Mouse (Mus musculus) neural tube, embryonic 13.5 days (tissue): ENCODE measurements around the gene Msx3. TPM values are rescaled to one million over a fixed set of nuclear protein-coding genes. Genes with fewer than 3 reads are reported as not detected.

Experiments
- ATAC-seq: fragments of 200-750 bp; cut with Nextera tagmentation; 2 replicates; pipeline ENCODE4 v1.8.0; 2017; ENCODE audit warnings: low read depth, mild to moderate bottlenecking, moderate TSS enrichment, moderate library complexity
- H3K27ac ChIP-seq: fragments of 300-500 bp; sonication (generic); replicated peaks from 2 replicates; pipeline ENCODE4 v1.5.1; 2015; ENCODE audit warnings: moderate library complexity, mild to moderate bottlenecking, inconsistent platforms
- H3K27me3 ChIP-seq: fragments of 300-500 bp; sonication (generic); 2 replicates; pipeline ENCODE4 v1.6.1; 2015; ENCODE audit warnings: mild to moderate bottlenecking, inconsistent platforms
- H3K36me3 ChIP-seq: fragments of 300-500 bp; sonication (generic); 2 replicates; pipeline ENCODE4 v1.6.1; 2015; ENCODE audit warnings: mild to moderate bottlenecking, inconsistent platforms
- H3K4me1 ChIP-seq: fragments of 300-500 bp; sonication (generic); replicated peaks from 2 replicates; pipeline ENCODE4 v1.6.1; 2015; ENCODE audit warnings: inconsistent platforms
- H3K4me2 ChIP-seq: fragments of 300-500 bp; sonication (generic); 2 replicates; pipeline ENCODE4 v1.6.1; 2015; ENCODE audit warnings: inconsistent platforms, mild to moderate bottlenecking, moderate library complexity
- H3K4me3 ChIP-seq: fragments of 300-500 bp; sonication (generic); 2 replicates; pipeline ENCODE4 v1.5.1; 2015; ENCODE audit warnings: mild to moderate bottlenecking, inconsistent platforms
- H3K9ac ChIP-seq: fragments of 300-500 bp; sonication (generic); 2 replicates; pipeline ENCODE4 v1.6.1; 2015; ENCODE audit warnings: moderate library complexity, mild to moderate bottlenecking, inconsistent platforms
- H3K9me3 ChIP-seq: fragments of 300-500 bp; sonication (generic); 2 replicates; pipeline ENCODE4 v1.6.1; 2016; ENCODE audit warnings: inconsistent platforms
- whole genome bisulfite sequencing: fragments of 180-500 bp; shearing (Covaris S2); methylation state at CpG from one replicate; pipeline ENCODE4 v1.1.7; 2015; 5-methylcytosine and 5-hydroxymethylcytosine counted together
- polyA plus RNA-seq: library from polyadenylated mRNA; unstranded; fragments of >200 nt; fragmentation: Nextera tagmentation; extraction: Ambion mirVana; gene quantifications from 2 replicates; pipeline ENCODE4 v1.2.1, GENCODE M21; 2015

The Msx3 gene
- polyA plus RNA-seq, 1 experiment from 2014 or later = 18.1 TPM

DNA sequence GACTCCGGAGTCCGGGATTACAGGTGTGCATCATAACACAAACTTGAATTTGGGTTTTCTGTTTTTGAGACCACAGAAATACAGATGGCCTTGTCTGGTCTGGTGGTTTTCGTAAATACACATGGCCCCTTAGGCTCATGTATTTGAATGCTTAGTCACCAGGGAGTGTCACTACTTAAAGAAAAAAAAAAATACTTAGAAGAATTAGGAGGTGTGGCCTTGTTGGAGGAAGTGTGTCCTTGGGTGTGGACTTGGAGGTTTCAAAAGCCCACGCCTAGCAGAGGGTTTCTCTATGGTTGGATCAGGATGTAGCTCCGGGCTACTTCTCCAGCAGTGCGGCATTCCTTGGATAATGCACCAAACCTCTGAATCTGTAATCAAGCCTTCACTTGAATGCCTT, 28.8 kb upstream of the Msx3 start:
- peaks cover 10% of the 10 kb centered on the region; the same call in 1 of the 2 replicates for H3K36me3 ChIP-seq
- no peaks in the 10 kb centered on the region for H3K9me3 ChIP-seq
- H3K4me2 ChIP-seq = no peak overlapping the region
- H3K4me1 ChIP-seq = peaks cover 35% of the 10 kb centered on the region
- WGBS = 82% methylated on average over 6 of the region's 6 CpGs
- H3K9ac ChIP-seq = no peak overlapping the region
- no peak overlapping the region for H3K27ac ChIP-seq
- peaks cover 12% of the 10 kb centered on the region for H3K27me3 ChIP-seq
- no peak overlapping the region for H3K4me3 ChIP-seq
- ATAC-seq = no peak

DNA sequence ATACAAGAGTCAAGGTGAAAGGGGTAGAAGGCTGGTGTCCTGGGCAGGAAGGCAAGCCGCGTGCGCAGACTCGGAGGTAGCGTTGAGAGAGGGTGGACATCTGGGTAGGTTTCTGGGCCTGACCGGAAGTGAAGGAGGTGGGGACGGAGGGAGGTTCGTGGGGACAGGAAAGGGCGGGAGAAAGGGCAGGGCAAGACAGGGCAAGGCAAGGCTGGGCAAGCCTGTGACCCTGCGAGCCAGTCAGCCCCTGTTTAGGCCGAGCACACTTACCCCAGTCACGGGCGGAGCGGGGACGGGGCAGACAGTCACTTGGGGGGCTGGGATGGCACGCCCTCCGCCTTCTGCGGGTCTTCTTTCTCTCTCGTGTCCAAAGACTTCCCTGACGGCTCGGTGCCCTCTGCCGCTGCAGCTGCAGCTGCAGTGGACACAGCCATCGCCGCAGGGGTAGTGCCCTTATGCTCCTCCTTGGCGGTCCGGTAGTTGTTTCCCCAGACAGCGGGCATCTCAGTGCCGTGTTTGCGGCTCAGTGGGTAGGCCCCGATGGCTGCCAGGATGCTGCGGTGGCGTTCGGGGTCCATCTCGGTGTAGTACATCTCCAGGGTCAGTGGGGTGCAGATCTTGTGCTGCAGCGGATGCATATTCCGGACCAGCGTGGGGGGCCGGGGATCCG, 21.3 kb upstream of the Msx3 start:
- peak overlapping the region; percentile 38; the same call in 1 of the 2 replicates for H3K9ac ChIP-seq
- 0 out of 2 replicates have a peak, but pooled peaks cover 4% of the 10 kb centered on the region for H3K4me1 ChIP-seq
- peak overlapping the region; percentile 42 for H3K4me2 ChIP-seq
- peaks cover 6% of the 10 kb centered on the region; the same call in 1 of the 2 replicates for H3K27me3 ChIP-seq
- no peak for ATAC-seq
- WGBS = 42% methylated on average over 39 of the region's 39 CpGs
- H3K9me3 ChIP-seq = no peaks in the 10 kb centered on the region
- peaks cover 29% of the 10 kb centered on the region; the same call in 1 of the 2 replicates for H3K36me3 ChIP-seq
- H3K27ac ChIP-seq = no peak overlapping the region
- peak overlapping the region; percentile 17 for H3K4me3 ChIP-seq

- Histone ChIP-seq H3K27me3 (peaks cover 11% of the 10 kb centered on the region; the same call in 1 of the 2 replicates), H3K36me3 (peaks cover 16% of the 10 kb centered on the region; the same call in 1 of the 2 replicates), H3K4me2 (no peak overlapping the region), H3K9ac (no peak overlapping the region), H3K27ac (no peak overlapping the region), H3K4me3 (no peak overlapping the region), H3K4me1 (peaks cover 10% of the 10 kb centered on the region), H3K9me3 (no peaks in the 10 kb centered on the region)
- WGBS = 70% methylated on average over 6 of the region's 6 CpGs
- ATAC-seq = no peak
Measured at GRCm38 (mm10) chr7:140067397-140067796, 18.5 kb upstream of the Msx3 start.

GRCm38 (mm10) chr7:140063092-140063491, 14.2 kb upstream of the Msx3 start:
- no peak overlapping the region for H3K4me2 ChIP-seq
- 16% methylated on average over 7 of the region's 7 CpGs for WGBS
- no peak overlapping the region; the same call in 1 of the 2 replicates for H3K27ac ChIP-seq
- no peak for ATAC-seq
- H3K27me3 ChIP-seq = peaks cover 24% of the 10 kb centered on the region
- H3K4me1 ChIP-seq = peaks cover 49% of the 10 kb centered on the region
- no peaks in the 10 kb centered on the region for H3K36me3 ChIP-seq
- H3K9me3 ChIP-seq = no peaks in the 10 kb centered on the region
- no peak overlapping the region for H3K4me3 ChIP-seq
- no peak overlapping the region for H3K9ac ChIP-seq

- H3K4me3 ChIP-seq = no peak overlapping the region
- peaks cover 24% of the 10 kb centered on the region for H3K27me3 ChIP-seq
- peaks cover 55% of the 10 kb centered on the region for H3K4me1 ChIP-seq
- WGBS = 9% methylated on average over 11 of the region's 11 CpGs
- no peaks in the 10 kb centered on the region for H3K9me3 ChIP-seq
- 0 out of 2 replicates have a peak, but pooled peaks have one; percentile 9 for ATAC-seq
- H3K27ac ChIP-seq = peak overlapping the region; percentile 75
- no peak overlapping the region for H3K9ac ChIP-seq
- H3K36me3 ChIP-seq = no peaks in the 10 kb centered on the region
- H3K4me2 ChIP-seq = peak overlapping the region; percentile 67
Measured at GRCm38 (mm10) chr7:140062307-140062706, 13.4 kb upstream of the Msx3 start.

DNA sequence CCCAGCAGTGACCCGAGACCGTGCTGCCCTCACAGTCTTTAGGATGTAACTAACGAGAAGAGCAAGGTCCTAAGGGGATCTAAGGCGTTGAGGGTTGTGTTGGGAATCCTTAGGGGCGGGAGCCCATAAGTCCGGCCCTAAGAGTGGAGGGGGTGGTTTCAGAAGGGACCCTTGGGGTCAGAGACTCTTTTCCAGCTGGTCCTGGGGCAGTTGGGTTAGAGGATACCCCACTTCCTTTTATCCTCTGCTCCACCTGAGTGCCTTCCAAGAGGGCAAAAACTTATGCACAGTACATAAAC, 12.9 kb upstream of the Msx3 start:
- 1% methylated on average over 6 of the region's 6 CpGs for WGBS
- Histone ChIP-seq H3K9ac (peak overlapping the region; percentile 70; the same call in 1 of the 2 replicates), H3K27ac (peak overlapping the region; percentile 75), H3K4me2 (peak overlapping the region; percentile 67), H3K9me3 (no peaks in the 10 kb centered on the region), H3K4me3 (peak overlapping the region; percentile 33), H3K36me3 (no peaks in the 10 kb centered on the region), H3K4me1 (peaks cover 60% of the 10 kb centered on the region), H3K27me3 (peaks cover 24% of the 10 kb centered on the region)
- no peak for ATAC-seq

GRCm38 (mm10) chr7:140060936-140061831, 12.3 kb upstream of the Msx3 start:
- Histone ChIP-seq H3K27ac (peak overlapping the region; percentile 75), H3K4me2 (peak overlapping the region; percentile 67), H3K4me3 (peak overlapping the region; percentile 33), H3K27me3 (peaks cover 24% of the 10 kb centered on the region), H3K9me3 (no peaks in the 10 kb centered on the region), H3K4me1 (peaks cover 62% of the 10 kb centered on the region), H3K36me3 (no peaks in the 10 kb centered on the region), H3K9ac (peak overlapping the region; percentile 70)
- under 1% methylated on average over 47 of the region's 47 CpGs for WGBS
- peak; percentile 60 for ATAC-seq

DNA sequence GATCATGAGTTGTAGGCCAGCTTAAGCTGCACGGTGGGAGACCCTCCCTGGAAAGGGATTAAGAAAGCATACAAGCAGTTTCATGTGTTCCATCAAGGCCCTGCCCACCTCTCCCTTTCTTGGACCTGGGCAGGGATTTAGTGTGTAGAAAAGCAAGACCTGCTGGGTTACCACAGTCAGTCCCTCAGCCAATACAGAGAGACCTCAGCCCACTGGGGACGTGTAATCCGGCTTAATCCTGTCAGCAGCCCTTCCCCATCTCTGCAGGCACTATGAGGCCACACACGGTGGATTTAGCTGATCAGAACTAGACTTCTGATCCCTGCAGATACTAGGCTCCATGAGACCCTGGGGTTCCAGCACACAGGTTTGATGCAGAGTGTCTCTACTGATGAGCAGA, 10.7 kb upstream of the Msx3 start:
- Histone ChIP-seq H3K27ac (no peak overlapping the region), H3K4me3 (no peak overlapping the region), H3K4me2 (no peak overlapping the region), H3K4me1 (peaks cover 62% of the 10 kb centered on the region), H3K36me3 (no peaks in the 10 kb centered on the region), H3K9ac (no peak overlapping the region), H3K9me3 (no peaks in the 10 kb centered on the region), H3K27me3 (peaks cover 22% of the 10 kb centered on the region)
- WGBS = 29% methylated on average over 4 of the region's 4 CpGs
- ATAC-seq = no peak

- Histone ChIP-seq H3K9ac (peak overlapping the region; percentile 87), H3K4me1 (peaks cover 62% of the 10 kb centered on the region), H3K36me3 (no peaks in the 10 kb centered on the region), H3K27me3 (peaks cover 16% of the 10 kb centered on the region), H3K27ac (peak overlapping the region; percentile 97), H3K9me3 (no peaks in the 10 kb centered on the region), H3K4me3 (peak overlapping the region; percentile 49), H3K4me2 (peak overlapping the region; percentile 70)
- 3% methylated on average over 7 of the region's 7 CpGs for WGBS
- ATAC-seq = no peak
Measured at GRCm38 (mm10) chr7:140058528-140058927, 9.6 kb upstream of the Msx3 start.

- peak; percentile 78 for ATAC-seq
- Histone ChIP-seq H3K4me2 (peak overlapping the region; percentile 70), H3K4me1 (peaks cover 59% of the 10 kb centered on the region), H3K27me3 (peaks cover 20% of the 10 kb centered on the region), H3K9me3 (no peaks in the 10 kb centered on the region), H3K9ac (peak overlapping the region; percentile 87), H3K36me3 (no peaks in the 10 kb centered on the region), H3K4me3 (peak overlapping the region; percentile 49), H3K27ac (peak overlapping the region; percentile 97)
- 2% methylated on average over 53 of the region's 53 CpGs for WGBS
Measured at GRCm38 (mm10) chr7:140057413-140058407, 8.8 kb upstream of the Msx3 start.

- H3K9ac ChIP-seq = no peak overlapping the region
- WGBS = 86% methylated on average over 4 of the region's 4 CpGs
- no peaks in the 10 kb centered on the region for H3K36me3 ChIP-seq
- H3K27ac ChIP-seq = no peak overlapping the region
- peaks cover 34% of the 10 kb centered on the region for H3K27me3 ChIP-seq
- H3K4me2 ChIP-seq = no peak overlapping the region
- H3K4me3 ChIP-seq = no peak overlapping the region
- no peak for ATAC-seq
- H3K4me1 ChIP-seq = peaks cover 36% of the 10 kb centered on the region
- H3K9me3 ChIP-seq = no peaks in the 10 kb centered on the region
Measured at GRCm38 (mm10) chr7:140054124-140054523, 5.2 kb upstream of the Msx3 start.
